Mouse (Mus musculus): ENCODE measurements around the gene Lrrc45. TPM values are rescaled to one million over a fixed set of nuclear protein-coding genes. Genes with fewer than 3 reads are reported as not detected.

Gene Lrrc45
- 12.6 and 14.1 TPM in 2 replicates for polyA plus RNA-seq (2015; fragmentation: Nextera tagmentation; extraction: Ambion mirVana)

DNA sequence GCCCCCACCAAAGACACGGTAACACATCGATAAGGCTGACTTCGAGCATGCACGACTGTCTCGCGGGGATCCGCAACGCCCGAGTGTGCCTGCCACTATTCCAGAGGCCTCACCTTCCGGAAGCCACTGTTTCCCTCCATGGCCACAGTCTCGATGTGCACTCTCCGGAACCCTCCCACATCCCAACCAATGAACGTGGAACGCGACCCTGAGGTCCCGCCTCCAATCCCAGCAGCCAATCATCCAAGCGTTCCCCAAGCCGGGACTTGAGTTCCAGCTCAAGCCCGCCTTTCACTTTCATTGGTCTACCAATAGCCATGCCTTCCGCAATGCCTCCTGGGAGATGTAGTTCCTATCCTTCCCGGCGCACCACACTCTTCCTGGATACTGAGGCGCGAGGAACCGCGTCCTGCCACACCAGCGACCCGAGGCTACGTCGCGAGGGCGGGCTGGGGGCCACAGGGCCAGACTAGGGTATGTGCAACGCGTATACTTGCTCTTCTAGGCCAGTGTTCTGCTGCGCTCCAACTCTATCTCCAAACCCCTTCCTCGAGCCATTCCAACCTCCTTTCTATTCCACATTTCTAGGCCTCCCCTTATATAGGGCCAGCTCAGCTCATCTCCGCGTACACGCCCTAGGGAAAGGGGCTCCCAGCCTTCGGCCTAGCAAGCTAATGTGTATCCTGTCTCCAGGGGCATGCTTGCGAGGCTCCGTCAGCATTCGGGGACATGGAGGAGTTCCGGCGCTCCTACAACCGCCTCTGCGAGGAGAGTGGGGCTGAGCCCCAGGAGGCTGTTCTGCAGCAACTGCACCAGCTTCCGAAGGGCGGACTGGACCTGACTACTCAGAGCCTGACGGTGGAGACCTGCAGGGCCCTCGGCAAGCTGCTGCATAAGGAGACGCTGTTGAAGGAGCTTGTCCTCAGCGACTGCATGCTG, at the start of gene Lrrc45, which contains the start of gene Cenpx:
Lrrc45 (plus strand) TSS at position 346 of the 939 bp plus-strand sequence.
Cenpx (minus strand) TSS at position 159 of the 939 bp plus-strand sequence.

DNA sequence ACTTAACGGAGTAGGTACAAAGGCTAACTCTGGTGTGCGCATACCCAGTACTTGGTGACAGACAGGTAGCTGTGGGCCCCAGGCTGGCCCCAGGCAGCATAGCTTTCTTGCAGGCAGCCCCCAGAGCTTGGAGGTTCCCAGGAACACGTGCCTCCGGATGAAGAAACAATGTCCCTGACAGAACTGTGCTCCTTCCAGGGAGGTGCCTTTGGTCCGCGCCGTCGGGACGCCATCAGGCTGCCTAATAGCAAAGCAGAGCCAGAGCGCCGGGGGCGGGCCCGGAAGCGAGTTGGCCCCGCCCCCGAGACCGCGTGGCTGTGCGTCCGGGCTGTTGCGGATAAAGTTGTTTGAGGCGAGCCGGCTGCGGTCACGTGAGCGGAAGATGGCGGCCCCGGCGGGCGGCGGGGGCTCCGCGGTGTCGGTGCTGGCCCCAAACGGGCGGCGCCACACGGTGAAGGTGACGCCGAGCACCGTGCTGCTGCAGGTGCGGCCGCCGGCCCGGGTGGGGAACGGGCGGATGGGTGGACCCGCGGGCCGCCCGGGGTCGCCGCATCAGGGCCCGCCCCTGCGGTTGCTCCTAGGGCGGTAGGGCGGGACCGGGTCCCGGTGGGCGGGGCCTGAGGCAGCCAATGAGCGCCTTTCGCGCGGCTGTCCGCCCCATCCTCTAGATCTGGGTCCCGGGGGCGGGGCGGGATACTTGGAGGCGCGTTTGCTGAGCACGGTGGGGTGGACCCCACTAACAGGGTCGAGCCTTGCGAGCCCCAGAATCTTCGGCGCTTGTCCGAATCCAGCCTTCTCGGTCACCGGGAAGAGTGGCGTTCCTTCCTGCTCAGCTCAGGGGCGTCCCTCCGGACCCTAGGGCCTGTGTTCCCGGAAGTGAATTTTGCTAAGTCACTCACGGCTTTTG, 40.8 kb upstream of the Lrrc45 start, which contains the start of gene Aspscr1:
Aspscr1 (plus strand) TSS at position 287 of the 907 bp plus-strand sequence.

DNA sequence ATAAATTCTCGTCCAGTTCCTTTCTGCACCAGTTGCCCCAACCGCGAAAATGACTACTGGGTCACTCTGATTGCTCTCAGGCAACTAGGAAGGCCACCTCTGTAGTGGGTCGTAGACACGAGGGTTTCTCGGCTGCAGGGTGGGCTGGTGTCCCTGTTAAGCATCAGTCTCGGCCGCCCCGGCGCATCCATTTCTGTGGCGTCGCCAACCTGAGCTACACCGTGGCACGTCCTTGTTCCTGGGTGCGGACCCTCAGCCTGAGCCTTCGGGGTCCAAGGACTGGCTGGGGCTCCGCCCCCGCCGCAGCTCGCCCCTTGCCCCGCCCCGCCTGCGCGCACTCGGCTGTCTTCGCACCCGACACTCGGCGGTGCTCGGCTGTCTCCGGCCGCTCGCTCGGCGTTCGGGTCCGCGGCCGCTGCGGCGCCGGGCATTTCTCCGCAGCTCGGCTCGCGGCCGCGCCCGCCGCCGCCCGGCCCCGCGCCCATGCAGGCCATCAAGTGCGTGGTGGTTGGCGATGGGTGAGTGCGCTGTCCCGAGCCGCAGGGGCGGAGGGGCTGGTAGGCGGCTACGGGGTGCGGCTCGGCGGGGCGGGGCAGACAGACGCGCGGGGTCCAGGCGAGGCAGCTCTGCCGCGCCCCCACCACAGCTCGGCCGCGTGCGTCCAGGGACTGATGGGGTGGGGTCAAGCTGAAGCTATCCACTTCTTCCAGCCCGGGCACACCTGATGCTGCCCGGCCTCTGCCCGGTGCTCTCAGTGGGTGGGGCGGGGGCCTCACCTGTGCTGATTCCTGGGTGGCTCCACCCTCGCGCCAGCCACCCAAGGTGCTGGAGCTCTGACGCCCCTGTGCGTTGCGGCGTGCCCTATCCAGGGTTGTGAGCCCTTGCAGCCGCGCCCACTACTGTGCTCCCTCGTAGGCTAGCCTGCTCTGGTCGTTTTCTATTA, 7.7 kb downstream of the Lrrc45 start, which contains the start of gene Rac3:
Rac3 (plus strand) TSS at position 347 of the 943 bp plus-strand sequence.

DNA sequence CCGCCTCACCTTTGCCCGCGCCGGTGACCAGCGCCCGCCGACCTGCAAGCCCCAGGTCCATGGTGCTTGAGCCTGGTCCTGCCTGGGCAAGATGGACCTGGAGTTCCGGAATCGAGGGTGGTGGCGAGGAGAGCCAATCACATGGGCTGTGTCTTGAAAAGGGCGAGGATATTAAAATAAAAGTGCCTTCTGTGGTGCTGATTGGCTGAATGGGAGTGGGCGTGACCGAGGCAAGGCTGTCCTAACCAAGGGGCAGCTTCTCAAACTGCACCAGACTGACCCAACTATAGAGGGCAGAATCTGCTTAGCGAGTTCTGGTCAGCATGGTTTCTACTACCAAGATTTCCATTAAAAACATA, 13.4 kb downstream of the Lrrc45 start, which contains the start of gene Dcxr:
Dcxr (minus strand) TSS at position 113 of the 359 bp plus-strand sequence.

DNA sequence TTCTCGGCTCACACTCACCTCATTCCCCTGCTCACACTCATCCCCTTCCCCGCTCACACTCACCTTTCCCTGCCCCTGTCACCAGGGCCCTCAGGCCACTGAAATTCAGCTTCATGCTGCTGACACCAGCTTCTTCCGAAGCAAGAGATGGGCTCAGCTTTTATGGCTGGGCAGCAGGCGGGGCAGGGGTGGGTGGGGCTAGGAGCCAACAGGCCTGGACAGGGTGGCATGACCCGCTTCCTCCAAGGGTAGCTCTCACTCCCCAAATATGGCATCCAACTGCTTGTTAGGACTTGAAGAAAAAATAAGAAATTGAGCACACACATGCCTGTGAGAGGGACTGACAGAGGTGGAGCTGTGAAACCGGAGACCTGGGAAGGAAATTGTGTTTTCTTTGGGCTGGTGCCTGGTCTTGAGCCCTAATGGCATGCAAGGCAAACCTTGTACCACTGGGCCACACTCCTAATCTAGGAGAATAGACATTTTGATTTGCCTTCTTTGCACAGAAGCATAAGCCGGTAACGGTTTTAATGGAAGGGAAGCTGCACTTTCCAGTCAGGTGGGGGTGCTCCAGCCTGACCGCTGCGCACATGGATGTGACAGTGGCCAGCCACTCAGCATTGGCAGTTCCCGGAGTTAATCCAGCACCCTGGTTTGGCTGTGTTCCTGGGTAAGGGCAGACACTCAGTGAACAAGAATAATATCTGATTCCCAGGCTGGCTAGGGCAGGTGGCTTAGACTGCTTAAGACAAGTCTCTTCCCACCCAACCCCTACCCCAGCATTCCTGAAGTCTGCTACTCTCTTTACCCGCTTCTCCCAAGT, 18.3 kb downstream of the Lrrc45 start, which contains the start of gene Cbr2:
Cbr2 (minus strand) TSS at position 257 of the 823 bp plus-strand sequence.

DNA sequence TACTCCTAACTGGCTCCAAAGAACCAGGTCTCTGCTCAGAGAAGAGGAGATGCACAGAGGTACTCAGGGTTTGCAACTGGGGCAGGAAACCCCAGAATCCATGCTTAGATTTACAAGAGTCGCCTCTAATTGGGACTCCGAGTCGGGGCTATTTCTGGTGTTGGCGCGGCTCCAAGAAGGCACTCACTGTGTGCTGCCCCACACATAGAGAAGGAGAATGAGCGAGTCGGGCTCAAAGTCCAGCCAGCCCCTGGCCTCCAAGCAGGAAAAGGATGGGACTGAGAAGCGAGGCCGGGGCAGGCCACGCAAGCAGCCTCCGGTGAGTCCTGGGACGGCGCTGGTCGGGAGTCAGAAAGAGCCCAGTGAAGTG, 48.9 kb downstream of the Lrrc45 start, which contains the start of gene Hmga1b:
Hmga1b (plus strand) TSS at position 123 of the 370 bp plus-strand sequence.

Other genes with a start within 250 kb of the Lrrc45 start
- gene Arl16, start 246.3 kb upstream of the Lrrc45 start, polyA plus RNA-seq (2015; fragmentation: Nextera tagmentation; extraction: Ambion mirVana) = 28.0 and 33.5 TPM in 2 replicates
- 191 and 195 TPM in 2 replicates for gene Mrpl12, start 229.3 kb upstream of the Lrrc45 start, polyA plus RNA-seq (2015; fragmentation: Nextera tagmentation; extraction: Ambion mirVana)
- gene Slc25a10, start 222.1 kb upstream of the Lrrc45 start, polyA plus RNA-seq (2015; fragmentation: Nextera tagmentation; extraction: Ambion mirVana) = 15.4 and 38.7 TPM in 2 replicates
- 0.17 and 0.27 TPM in 2 replicates for gene Gcgr, start 183.2 kb upstream of the Lrrc45 start, polyA plus RNA-seq (2015; fragmentation: Nextera tagmentation; extraction: Ambion mirVana)
- gene Mcrip1, start 164.2 kb upstream of the Lrrc45 start, polyA plus RNA-seq (2015; fragmentation: Nextera tagmentation; extraction: Ambion mirVana) = 123 and 145 TPM in 2 replicates
- 121 and 146 TPM in 2 replicates for gene Ppp1r27, start 162.8 kb upstream of the Lrrc45 start, polyA plus RNA-seq (2015; fragmentation: Nextera tagmentation; extraction: Ambion mirVana)
- gene P4hb, start 140.7 kb upstream of the Lrrc45 start, polyA plus RNA-seq (2015; fragmentation: Nextera tagmentation; extraction: Ambion mirVana) = 311 and 389 TPM in 2 replicates
- gene Arhgdia, start 132.3 kb upstream of the Lrrc45 start, polyA plus RNA-seq (2015; fragmentation: Nextera tagmentation; extraction: Ambion mirVana) = 252 and 323 TPM in 2 replicates
- 130 and 181 TPM in 2 replicates for gene Alyref, start 115.6 kb upstream of the Lrrc45 start, polyA plus RNA-seq (2015; fragmentation: Nextera tagmentation; extraction: Ambion mirVana)
- gene Anapc11, start 115.5 kb upstream of the Lrrc45 start, polyA plus RNA-seq (2015; fragmentation: Nextera tagmentation; extraction: Ambion mirVana) = 109 and 118 TPM in 2 replicates
- gene Npb, start 105.4 kb upstream of the Lrrc45 start, polyA plus RNA-seq (2015; fragmentation: Nextera tagmentation; extraction: Ambion mirVana) = 1.2 and 2.0 TPM in 2 replicates
- 35.3 and 46.1 TPM in 2 replicates for gene Pcyt2, start 96.0 kb upstream of the Lrrc45 start, polyA plus RNA-seq (2015; fragmentation: Nextera tagmentation; extraction: Ambion mirVana)
- 11.3 and 14.0 TPM in 2 replicates for gene Sirt7, start 88.7 kb upstream of the Lrrc45 start, polyA plus RNA-seq (2015; fragmentation: Nextera tagmentation; extraction: Ambion mirVana)
- gene Mafg, start 80.3 kb upstream of the Lrrc45 start, polyA plus RNA-seq (2015; fragmentation: Nextera tagmentation; extraction: Ambion mirVana) = 22.0 TPM in 2 replicates
- 24.8 and 35.6 TPM in 2 replicates for gene Pycr1, start 70.2 kb upstream of the Lrrc45 start, polyA plus RNA-seq (2015; fragmentation: Nextera tagmentation; extraction: Ambion mirVana)
- gene Myadml2, start 65.8 kb upstream of the Lrrc45 start, polyA plus RNA-seq (2015; fragmentation: Nextera tagmentation; extraction: Ambion mirVana) = 73.4 and 83.9 TPM in 2 replicates
- 1.9 and 3.8 TPM in 2 replicates for gene Notum, start 52.8 kb upstream of the Lrrc45 start, polyA plus RNA-seq (2015; fragmentation: Nextera tagmentation; extraction: Ambion mirVana)
- 63.0 and 64.1 TPM in 2 replicates for gene Aspscr1, start 41.0 kb upstream of the Lrrc45 start, polyA plus RNA-seq (2015; fragmentation: Nextera tagmentation; extraction: Ambion mirVana)
- gene Cenpx, start 187 bp upstream of the Lrrc45 start, polyA plus RNA-seq (2015; fragmentation: Nextera tagmentation; extraction: Ambion mirVana) = 105 and 106 TPM in 2 replicates
- gene Rac3, start 7.5 kb downstream of the Lrrc45 start, polyA plus RNA-seq (2015; fragmentation: Nextera tagmentation; extraction: Ambion mirVana) = 2.7 and 4.5 TPM in 2 replicates
- 7.3 and 17.3 TPM in 2 replicates for gene Dcxr, start 13.4 kb downstream of the Lrrc45 start, polyA plus RNA-seq (2015; fragmentation: Nextera tagmentation; extraction: Ambion mirVana)
- 10.2 and 19.5 TPM in 2 replicates for gene Cbr2, start 18.2 kb downstream of the Lrrc45 start, polyA plus RNA-seq (2015; fragmentation: Nextera tagmentation; extraction: Ambion mirVana)
- gene Hmga1b, start 48.9 kb downstream of the Lrrc45 start, polyA plus RNA-seq (2015; fragmentation: Nextera tagmentation; extraction: Ambion mirVana) = 1.5 TPM in 2 replicates
- gene Rfng, start 70.3 kb downstream of the Lrrc45 start, polyA plus RNA-seq (2015; fragmentation: Nextera tagmentation; extraction: Ambion mirVana) = 10.9 and 13.1 TPM in 2 replicates
- gene Gps1, start 70.3 kb downstream of the Lrrc45 start, polyA plus RNA-seq (2015; fragmentation: Nextera tagmentation; extraction: Ambion mirVana) = 87.6 and 93.4 TPM in 2 replicates
- gene Dus1l, start 82.5 kb downstream of the Lrrc45 start, polyA plus RNA-seq (2015; fragmentation: Nextera tagmentation; extraction: Ambion mirVana) = 35.4 and 37.5 TPM in 2 replicates
- 6.1 and 13.5 TPM in 2 replicates for gene Fasn, start 110.6 kb downstream of the Lrrc45 start, polyA plus RNA-seq (2015; fragmentation: Nextera tagmentation; extraction: Ambion mirVana)
- 4.2 and 4.4 TPM in 2 replicates for gene Ccdc57, start 218.9 kb downstream of the Lrrc45 start, polyA plus RNA-seq (2015; fragmentation: Nextera tagmentation; extraction: Ambion mirVana)
- 251 and 269 TPM in 2 replicates for gene Slc16a3, start 234.6 kb downstream of the Lrrc45 start, polyA plus RNA-seq (2015; fragmentation: Nextera tagmentation; extraction: Ambion mirVana)

Data from skeletal muscle tissue, postnatal 0 days (tissue).